Mouse (Mus musculus) megakaryocyte, embryonic 14.5 days (primary cell): Measurements from ENCODE around the gene Sdhaf2. TPM values are rescaled to one million over a fixed set of nuclear protein-coding genes. Genes with fewer than 3 reads are reported as not detected.

ENCODE experiments used
- H3K27me3 ChIP-seq: replicated peaks from 2 replicates; pipeline ENCODE3; 2012; ENCODE audit warnings: inconsistent platforms
- H3K36me3 ChIP-seq: replicated peaks from 2 replicates; pipeline ENCODE3; 2012; ENCODE audit warnings: low read length, inconsistent platforms, mixed read lengths
- H3K4me1 ChIP-seq: 2 replicates; pipeline ENCODE4 v1.6.1; 2012; ENCODE audit warnings: inconsistent platforms
- H3K4me3 ChIP-seq: replicated peaks from 2 replicates; pipeline ENCODE3; 2012; ENCODE audit warnings: moderate library complexity, mild to moderate bottlenecking, inconsistent platforms
- H3K9me3 ChIP-seq: 2 replicates; pipeline ENCODE4 v1.6.1; 2012; ENCODE audit warnings: inconsistent platforms
- FLI1 ChIP-seq: IDR thresholded peaks from 2 replicates; pipeline ENCODE4 v1.6.1; 2012; ENCODE audit warnings: low read length, inconsistent platforms, mixed read lengths
- GATA1 ChIP-seq: IDR thresholded peaks from 3 replicates; pipeline ENCODE4 v1.6.1; 2012; ENCODE audit warnings: mixed read lengths, low read length, inconsistent platforms, borderline replicate concordance
- polyA plus RNA-seq: library from polyadenylated mRNA; stranded (reverse); fragments of >175 nt; gene quantifications from 2 replicates; pipeline ENCODE4 v1.2.3, GENCODE M21; 2012; ENCODE audit warnings: low replicate concordance; ENCODE audit not compliant: insufficient read depth

The Sdhaf2 gene
- polyA plus RNA-seq, 1 experiment, result 8.7 TPM

- Histone ChIP-seq H3K36me3 (no peaks in the 10 kb centered on the region), H3K9me3 (no peaks in the 10 kb centered on the region), H3K4me3 (peak overlapping the region; percentile 65), H3K4me1 (no peaks in the 10 kb centered on the region), H3K27me3 (peaks cover 59% of the 10 kb centered on the region)
- TF ChIP-seq FLI1 (no peak), GATA1 (no peak)
Measured at GRCm38 (mm10) chr19:10469171-10469658, 56.7 kb downstream of the Sdhaf2 start.

DNA sequence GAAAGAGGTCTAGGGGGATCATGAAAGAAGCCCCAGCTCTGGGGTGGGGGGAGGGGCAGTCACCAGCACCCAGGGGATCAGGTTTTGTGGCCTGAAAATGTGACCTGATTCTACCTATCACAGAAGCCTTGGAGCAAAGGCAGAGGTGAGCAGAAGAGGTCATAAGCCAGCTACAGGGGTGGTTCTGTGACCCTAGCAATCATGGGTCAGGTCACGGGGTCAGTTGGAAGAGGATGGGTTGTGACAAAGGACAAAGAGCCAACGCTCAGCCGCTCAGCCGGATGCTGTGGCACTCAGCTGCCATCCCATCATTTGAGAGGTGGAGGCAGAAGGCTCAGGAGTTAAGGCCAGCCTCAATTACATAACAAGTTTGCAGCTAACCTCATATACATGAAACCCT, 61.5 kb downstream of the Sdhaf2 start:
- Histone ChIP-seq H3K4me3 (no peak overlapping the region), H3K9me3 (no peaks in the 10 kb centered on the region), H3K4me1 (no peaks in the 10 kb centered on the region; the same call in 1 of the 2 replicates), H3K36me3 (no peaks in the 10 kb centered on the region), H3K27me3 (peaks cover 77% of the 10 kb centered on the region)
- TF ChIP-seq GATA1, result no peak
- TF ChIP-seq FLI1, result no peak

GRCm38 (mm10) chr19:10461584-10461983, 64.4 kb downstream of the Sdhaf2 start:
- Histone ChIP-seq H3K4me1 (peaks cover 18% of the 10 kb centered on the region), H3K27me3 (peaks cover 89% of the 10 kb centered on the region)

GRCm38 (mm10) chr19:10459907-10460306, 66.0 kb downstream of the Sdhaf2 start:
- peaks cover 93% of the 10 kb centered on the region for H3K27me3 ChIP-seq
- TF ChIP-seq FLI1 (no peak), GATA1 (no peak)
- H3K9me3 ChIP-seq, result no peaks in the 10 kb centered on the region
- peaks cover 21% of the 10 kb centered on the region for H3K4me1 ChIP-seq
- H3K36me3 ChIP-seq, result no peaks in the 10 kb centered on the region
- H3K4me3 ChIP-seq, result no peak overlapping the region

More at GRCm38 (mm10) chr19:10461584-10461983, 64.4 kb downstream of the Sdhaf2 start:
- no peaks in the 10 kb centered on the region for H3K36me3 ChIP-seq
- no peak overlapping the region for H3K4me3 ChIP-seq
- TF ChIP-seq FLI1 (no peak), GATA1 (no peak)
- no peaks in the 10 kb centered on the region for H3K9me3 ChIP-seq

DNA sequence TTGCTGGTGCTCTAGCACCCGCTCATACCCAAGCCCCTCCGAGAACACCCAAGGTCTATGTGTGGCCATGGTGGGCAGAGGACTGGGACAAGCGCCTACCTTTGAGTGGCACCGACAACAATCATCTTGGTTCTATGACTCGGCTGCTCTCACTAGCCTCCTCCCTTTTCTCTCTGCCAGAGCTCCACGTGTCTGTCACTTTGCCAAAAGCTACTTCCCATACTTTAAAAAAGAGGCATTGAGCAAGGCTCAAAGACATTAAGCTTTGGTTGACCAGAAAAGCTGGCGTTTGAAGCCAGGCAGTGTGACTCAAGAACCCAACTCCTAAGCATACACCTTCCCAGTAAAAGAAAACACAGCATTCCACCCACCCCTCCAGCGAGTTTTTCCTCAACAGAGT, 67.8 kb downstream of the Sdhaf2 start:
- no peaks in the 10 kb centered on the region for H3K36me3 ChIP-seq
- no peaks in the 10 kb centered on the region for H3K9me3 ChIP-seq
- peaks cover 21% of the 10 kb centered on the region for H3K4me1 ChIP-seq
- H3K4me3 ChIP-seq, result no peak overlapping the region
- peaks cover 94% of the 10 kb centered on the region for H3K27me3 ChIP-seq
- TF ChIP-seq GATA1, result no peak
- TF ChIP-seq FLI1, result no peak

GRCm38 (mm10) chr19:10457484-10457800, 68.5 kb downstream of the Sdhaf2 start:
- Histone ChIP-seq H3K4me1 (peaks cover 21% of the 10 kb centered on the region), H3K36me3 (no peaks in the 10 kb centered on the region), H3K4me3 (peak overlapping the region; percentile 28), H3K9me3 (no peaks in the 10 kb centered on the region), H3K27me3 (peaks cover 96% of the 10 kb centered on the region)
- TF ChIP-seq FLI1, result no peak
- TF ChIP-seq GATA1, result no peak

DNA sequence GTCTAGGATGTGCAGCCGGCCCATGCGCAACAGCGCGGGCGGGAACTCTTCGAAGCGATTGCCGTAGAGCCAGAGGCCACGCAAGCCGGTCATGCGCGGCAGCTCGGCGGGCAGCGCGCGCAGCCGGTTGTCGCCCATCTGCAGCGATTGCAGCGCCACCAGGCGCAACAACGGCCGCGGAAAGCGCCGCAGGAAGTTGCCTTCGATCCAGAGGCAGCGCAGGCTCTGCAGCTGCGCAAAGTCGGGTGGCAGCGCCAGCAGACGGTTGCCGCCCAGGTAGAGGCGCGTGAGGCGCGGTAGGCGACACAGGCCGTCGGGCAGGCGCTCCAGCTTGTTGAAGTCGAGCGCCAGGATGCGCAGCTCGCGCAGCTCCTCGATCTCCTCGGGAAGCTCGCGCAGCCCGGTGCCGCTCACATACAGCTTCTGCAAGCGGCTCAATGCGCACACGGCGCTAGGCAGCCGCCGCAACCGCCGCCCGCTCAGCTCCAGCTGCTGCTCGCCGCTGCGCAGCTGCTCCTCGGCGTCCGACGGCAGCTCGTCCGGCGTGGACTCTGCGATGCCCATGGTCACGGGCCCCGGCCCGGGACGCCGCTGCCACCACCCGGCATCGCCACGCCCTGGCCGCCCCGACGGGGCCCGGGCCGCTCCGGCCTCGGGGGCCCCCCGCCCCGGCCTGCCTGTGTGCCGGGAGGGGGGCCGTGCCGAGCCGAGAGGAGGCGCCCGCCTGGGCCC, 69.0 kb downstream of the Sdhaf2 start, which contains the start of gene Lrrc10b:
Gene Lrrc10b, minus strand, starts transcription at position 722 of the 732 bp plus-strand sequence.
- Histone ChIP-seq H3K4me1 (peaks cover 21% of the 10 kb centered on the region), H3K9me3 (no peaks in the 10 kb centered on the region), H3K4me3 (peak within 1 kb of the TSS; percentile 81), H3K36me3 (no peaks in the 10 kb centered on the region), H3K27me3 (peaks cover 96% of the 10 kb centered on the region)
- TF ChIP-seq GATA1 (no peak), FLI1 (no peak)

- Histone ChIP-seq H3K9me3 (no peaks in the 10 kb centered on the region), H3K4me1 (peaks cover 21% of the 10 kb centered on the region), H3K4me3 (no peak overlapping the region), H3K27me3 (peaks cover 94% of the 10 kb centered on the region), H3K36me3 (no peaks in the 10 kb centered on the region)
- no peak for TF ChIP-seq FLI1
- TF ChIP-seq GATA1, result no peak
Measured at GRCm38 (mm10) chr19:10455437-10455806, 70.5 kb downstream of the Sdhaf2 start.

DNA sequence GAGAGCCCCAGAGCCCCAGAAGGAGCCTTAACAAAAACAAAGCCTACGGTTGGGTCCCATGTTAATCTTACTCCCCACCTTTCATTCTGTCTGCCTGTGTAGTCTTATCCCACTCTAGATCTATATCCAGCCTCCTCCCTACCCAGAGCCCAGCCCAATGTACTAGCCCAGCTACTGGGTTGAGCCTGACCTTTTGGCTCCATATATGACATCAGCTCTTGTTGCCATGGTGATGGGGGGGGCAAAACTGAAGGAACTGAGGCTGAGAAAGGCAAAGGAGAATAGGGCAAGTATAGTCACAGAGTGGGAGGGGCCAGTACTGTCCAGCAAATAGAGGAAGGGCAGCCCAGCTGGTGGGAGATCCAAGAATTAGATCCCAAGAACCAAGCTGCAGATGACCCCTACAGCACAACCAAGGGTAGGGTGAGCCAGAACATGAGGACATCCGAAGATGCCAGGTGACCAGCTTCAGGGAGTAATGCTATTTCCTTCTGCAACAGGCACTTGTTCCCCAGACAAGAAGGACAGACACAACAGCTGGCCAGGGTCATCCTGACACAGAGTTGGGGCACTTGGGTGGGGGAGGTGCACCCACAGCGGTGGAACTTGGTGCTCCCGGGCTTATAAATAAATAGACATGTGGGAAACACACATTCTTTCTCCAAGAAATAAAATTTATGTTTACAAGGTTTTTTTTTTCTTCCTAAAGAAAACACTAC, 71.1 kb downstream of the Sdhaf2 start:
- no peaks in the 10 kb centered on the region for H3K9me3 ChIP-seq
- no peak overlapping the region for H3K4me3 ChIP-seq
- H3K4me1 ChIP-seq, result peaks cover 21% of the 10 kb centered on the region
- H3K27me3 ChIP-seq, result peaks cover 92% of the 10 kb centered on the region
- no peaks in the 10 kb centered on the region for H3K36me3 ChIP-seq
- TF ChIP-seq GATA1 (no peak), FLI1 (no peak)

Other genes starting within 250 kb of the Sdhaf2 start
- gene Dagla, start 221.3 kb downstream of the Sdhaf2 start, polyA plus RNA-seq, result 0.29 and 1.1 TPM in 2 replicates
- gene Syt7, start 137.1 kb downstream of the Sdhaf2 start, polyA plus RNA-seq, result not detected in 2 replicates
- 0.12 TPM in 1 of 2 replicates, not detected in the other for gene Lrrc10b, start 68.7 kb downstream of the Sdhaf2 start, polyA plus RNA-seq
- 2.2 and 23.1 TPM in 2 replicates for gene Ppp1r32, start 43.2 kb downstream of the Sdhaf2 start, polyA plus RNA-seq
- gene Cpsf7, start 876 bp downstream of the Sdhaf2 start, polyA plus RNA-seq, result 6.9 and 11.1 TPM in 2 replicates
- 0.85 and 2.7 TPM in 2 replicates for gene Tmem216, start 30.1 kb upstream of the Sdhaf2 start, polyA plus RNA-seq
- gene Cyb561a3, start 51.0 kb upstream of the Sdhaf2 start, polyA plus RNA-seq, result 19.0 and 19.6 TPM in 2 replicates
- gene Tmem138, start 51.2 kb upstream of the Sdhaf2 start, polyA plus RNA-seq, result 2.5 and 5.2 TPM in 2 replicates
- gene Ddb1, start 79.2 kb upstream of the Sdhaf2 start, polyA plus RNA-seq, result 9.8 and 16.8 TPM in 2 replicates
- gene Tkfc, start 79.5 kb upstream of the Sdhaf2 start, polyA plus RNA-seq, result 3.5 and 7.3 TPM in 2 replicates
- gene Vwce, start 108.1 kb upstream of the Sdhaf2 start, polyA plus RNA-seq, result 0.46 TPM in 1 of 2 replicates, not detected in the other
- gene Pga5, start 151.9 kb upstream of the Sdhaf2 start, polyA plus RNA-seq, result not detected in 2 replicates
- 60.2 and 90.5 TPM in 2 replicates for gene Vps37c, start 162.6 kb upstream of the Sdhaf2 start, polyA plus RNA-seq
- not detected in 2 replicates for gene Cd5, start 212.9 kb upstream of the Sdhaf2 start, polyA plus RNA-seq